Mouse (Mus musculus): ENCODE data around the gene Hist2h2aa1. TPM values are rescaled to one million over a fixed set of nuclear protein-coding genes. Genes with fewer than 3 reads are reported as not detected.
A peak's percentile ranks its signal among the peaks of the same experiment; 100 is the strongest.
"Not testable (repeated sequence)": the region's sequence is repeated elsewhere in the genome, so short reads cannot be mapped to it uniquely, and the experiment has no call there.

The Hist2h2aa1 gene
- polyA plus RNA-seq, 1 experiment from 2014 or later, result 22.0 TPM

- Histone ChIP-seq H3K4me2 (ENCODE audit: low read depth, low read length) (peak overlapping the region; percentile 62), H3K9ac (ENCODE audit: low read depth, low read length) (peak overlapping the region; percentile 70; the same call in 1 of the 2 replicates), H3K27ac (replicated peaks; ENCODE audit: low read depth, low read length) (peak overlapping the region; percentile 81), H3K4me1 (ENCODE audit: control insufficient read depth, insufficient read depth, low read length) (peaks cover 17% of the 10 kb centered on the region), H3K9me3 (ENCODE audit: control insufficient read depth, low read length) (no peaks in the 10 kb centered on the region), H3K27me3 (replicated peaks; ENCODE audit: control insufficient read depth, insufficient read depth, low read length) (no peaks in the 10 kb centered on the region), H3K36me3 (ENCODE audit: control insufficient read depth, insufficient read depth, low read length) (no peaks in the 10 kb centered on the region), H3K4me3 (ENCODE audit: low read depth, low read length) (peak overlapping the region; percentile 47)
- ATAC-seq (ENCODE audit: low read depth), result no peak
- no peak for DNase-seq (ENCODE audit: low spot score)
- WGBS, result 79% methylated on average over 4 of the region's 4 CpGs
These were observed 8.4 kb upstream of the Hist2h2aa1 start for GRCm38 (mm10) chr3:96236834-96237334.

DNA sequence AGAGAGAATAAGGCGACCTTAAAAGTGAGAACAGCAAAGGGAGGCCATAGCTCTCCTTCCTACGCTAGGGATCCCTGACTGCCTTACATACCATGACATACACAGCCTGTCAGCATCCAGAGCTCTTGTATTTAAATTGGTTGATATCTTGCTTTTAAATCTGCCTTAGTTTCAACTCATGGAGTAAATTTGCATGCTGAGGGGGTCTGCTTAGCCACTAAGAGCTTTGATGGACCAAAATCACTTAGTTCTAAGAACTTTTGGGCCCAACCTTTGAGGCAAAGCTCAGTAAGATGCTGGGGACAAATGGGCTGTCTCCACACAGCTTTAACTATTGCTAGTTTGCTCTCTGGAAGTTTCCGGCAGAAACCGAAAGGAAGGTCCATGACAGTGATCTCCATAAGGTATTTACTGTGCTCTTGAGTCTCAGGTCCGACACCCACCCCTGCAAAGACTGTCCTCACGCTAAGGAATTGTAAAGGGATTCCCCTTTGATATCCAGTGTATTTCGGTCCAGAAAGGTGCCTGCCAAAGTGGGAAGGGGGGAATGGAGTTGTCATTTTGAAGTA lies 7.9 kb upstream of the Hist2h2aa1 start:
- 22% methylated on average over 7 of the region's 7 CpGs for WGBS
- H3K4me1 ChIP-seq (ENCODE audit: control insufficient read depth, insufficient read depth, low read length), result peaks cover 17% of the 10 kb centered on the region
- ATAC-seq (ENCODE audit: low read depth) (no peak), DNase-seq (ENCODE audit: low spot score) (no peak)
- peak overlapping the region; percentile 62 for H3K4me2 ChIP-seq (ENCODE audit: low read depth, low read length)
- H3K36me3 ChIP-seq (ENCODE audit: control insufficient read depth, insufficient read depth, low read length), result no peaks in the 10 kb centered on the region
- H3K4me3 ChIP-seq (ENCODE audit: low read depth, low read length), result peak overlapping the region; percentile 47
- peak overlapping the region; percentile 70 for H3K9ac ChIP-seq (ENCODE audit: low read depth, low read length)
- no peaks in the 10 kb centered on the region for H3K27me3 ChIP-seq (replicated peaks; ENCODE audit: control insufficient read depth, insufficient read depth, low read length)
- peak overlapping the region; percentile 81 for H3K27ac ChIP-seq (replicated peaks; ENCODE audit: low read depth, low read length)
- H3K9me3 ChIP-seq (ENCODE audit: control insufficient read depth, low read length), result no peaks in the 10 kb centered on the region

- under 1% methylated on average over 12 of the region's 12 CpGs for WGBS
- Histone ChIP-seq H3K27me3 (replicated peaks; ENCODE audit: control insufficient read depth, insufficient read depth, low read length) (no peaks in the 10 kb centered on the region), H3K9ac (ENCODE audit: low read depth, low read length) (peak overlapping the region; percentile 70), H3K36me3 (ENCODE audit: control insufficient read depth, insufficient read depth, low read length) (no peaks in the 10 kb centered on the region), H3K4me3 (ENCODE audit: low read depth, low read length) (peak overlapping the region; percentile 47), H3K27ac (replicated peaks; ENCODE audit: low read depth, low read length) (peak overlapping the region; percentile 81), H3K9me3 (ENCODE audit: control insufficient read depth, low read length) (no peaks in the 10 kb centered on the region), H3K4me1 (ENCODE audit: control insufficient read depth, insufficient read depth, low read length) (peaks cover 17% of the 10 kb centered on the region), H3K4me2 (ENCODE audit: low read depth, low read length) (peak overlapping the region; percentile 62)
- ATAC-seq (ENCODE audit: low read depth) (no peak), DNase-seq (ENCODE audit: low spot score) (peak; percentile 45)
These were observed 7.3 kb upstream of the Hist2h2aa1 start for GRCm38 (mm10) chr3:96237904-96238511.

- DNase-seq (ENCODE audit: low spot score); H3K27me3 ChIP-seq (replicated peaks; ENCODE audit: control insufficient read depth, insufficient read depth, low read length); H3K9me3 ChIP-seq (ENCODE audit: control insufficient read depth, low read length); H3K36me3 ChIP-seq (ENCODE audit: control insufficient read depth, insufficient read depth, low read length): not testable (repeated sequence)
- H3K4me1 ChIP-seq (ENCODE audit: control insufficient read depth, insufficient read depth, low read length), result peaks cover 23% of the 10 kb centered on the region
- peak within 1 kb of the TSS; percentile 62 for H3K4me2 ChIP-seq (ENCODE audit: low read depth, low read length)
- ATAC-seq (ENCODE audit: low read depth), result peak; percentile 91
- peak within 1 kb of the TSS; percentile 81 for H3K27ac ChIP-seq (replicated peaks; ENCODE audit: low read depth, low read length)
- H3K9ac ChIP-seq (ENCODE audit: low read depth, low read length), result peak within 1 kb of the TSS; percentile 70
- 0% methylated on average over 3 of the region's 68 CpGs for WGBS
- H3K4me3 ChIP-seq (ENCODE audit: low read depth, low read length), result peak within 1 kb of the TSS; percentile 47
These were observed 6.1 kb upstream of the Hist2h2aa1 start, which contains the start of gene Hist2h3c2 for GRCm38 (mm10) chr3:96238954-96239793. Gene Hist2h3c2 (minus strand): TSS chr3:96239127.

- DNase-seq (ENCODE audit: low spot score) (peak; percentile 80), ATAC-seq (ENCODE audit: low read depth) (peak; percentile 82)
- Histone ChIP-seq H3K4me1 (ENCODE audit: control insufficient read depth, insufficient read depth, low read length) (peaks cover 29% of the 10 kb centered on the region), H3K27ac (replicated peaks; ENCODE audit: low read depth, low read length) (peak within 1 kb of the TSS; percentile 95), H3K4me2 (ENCODE audit: low read depth, low read length) (peak within 1 kb of the TSS; percentile 52), H3K9ac (ENCODE audit: low read depth, low read length) (peak within 1 kb of the TSS; percentile 62), H3K4me3 (ENCODE audit: low read depth, low read length) (peak within 1 kb of the TSS; percentile 31)
- not testable (repeated sequence) for H3K27me3 ChIP-seq (replicated peaks; ENCODE audit: control insufficient read depth, insufficient read depth, low read length); H3K36me3 ChIP-seq (ENCODE audit: control insufficient read depth, insufficient read depth, low read length); H3K9me3 ChIP-seq (ENCODE audit: control insufficient read depth, low read length)
- WGBS, result 20% methylated on average over 6 of the region's 85 CpGs
These were observed 5.1 kb upstream of the Hist2h2aa1 start, which contains the start of gene Hist2h2aa2 for GRCm38 (mm10) chr3:96239949-96240798. Gene Hist2h2aa2 (minus strand): TSS chr3:96240276.

DNA sequence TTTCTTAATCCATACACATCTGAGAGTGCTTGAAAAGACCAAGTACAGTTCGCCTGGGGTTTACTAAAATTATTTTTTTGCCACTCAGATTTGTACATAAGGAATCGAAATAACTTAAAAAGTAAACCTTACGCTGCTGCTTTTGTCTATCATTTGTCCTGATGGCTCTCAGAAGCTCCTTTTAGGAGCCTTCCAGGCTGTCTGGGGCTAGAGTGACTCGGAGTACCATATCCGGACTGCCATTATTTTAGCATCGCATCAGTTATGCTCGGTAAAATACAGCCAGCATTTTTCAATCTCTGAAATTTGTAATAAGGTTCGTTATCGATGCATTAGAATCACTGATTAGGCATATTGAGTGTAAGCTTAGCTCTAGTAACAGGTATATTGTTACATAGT lies 4.5 kb upstream of the Hist2h2aa1 start:
- H3K4me1 ChIP-seq (ENCODE audit: control insufficient read depth, insufficient read depth, low read length), result peaks cover 29% of the 10 kb centered on the region
- peak overlapping the region; percentile 62 for H3K9ac ChIP-seq (ENCODE audit: low read depth, low read length)
- no peaks in the 10 kb centered on the region for H3K36me3 ChIP-seq (ENCODE audit: control insufficient read depth, insufficient read depth, low read length)
- no peaks in the 10 kb centered on the region for H3K9me3 ChIP-seq (ENCODE audit: control insufficient read depth, low read length)
- WGBS, result 78% methylated on average over 9 of the region's 9 CpGs
- peak overlapping the region; percentile 52 for H3K4me2 ChIP-seq (ENCODE audit: low read depth, low read length)
- H3K4me3 ChIP-seq (ENCODE audit: low read depth, low read length), result peak overlapping the region; percentile 29
- no peaks in the 10 kb centered on the region for H3K27me3 ChIP-seq (replicated peaks; ENCODE audit: control insufficient read depth, insufficient read depth, low read length)
- ATAC-seq (ENCODE audit: low read depth) (no peak), DNase-seq (ENCODE audit: low spot score) (no peak)
- H3K27ac ChIP-seq (replicated peaks; ENCODE audit: low read depth, low read length), result peak overlapping the region; percentile 95

GRCm38 (mm10) chr3:96243921-96244572 lies 1.2 kb upstream of the Hist2h2aa1 start:
- H3K4me3 ChIP-seq (ENCODE audit: low read depth, low read length), result peak overlapping the region; percentile 54; the same call in 1 of the 2 replicates
- H3K4me2 ChIP-seq (ENCODE audit: low read depth, low read length), result peak overlapping the region; percentile 74
- H3K27ac ChIP-seq (replicated peaks; ENCODE audit: low read depth, low read length), result peak overlapping the region; percentile 98
- peaks cover 21% of the 10 kb centered on the region for H3K4me1 ChIP-seq (ENCODE audit: control insufficient read depth, insufficient read depth, low read length)
- H3K36me3 ChIP-seq (ENCODE audit: control insufficient read depth, insufficient read depth, low read length), result no peaks in the 10 kb centered on the region
- DNase-seq (ENCODE audit: low spot score) (no peak), ATAC-seq (ENCODE audit: low read depth) (no peak)
- H3K9me3 ChIP-seq (ENCODE audit: control insufficient read depth, low read length), result no peaks in the 10 kb centered on the region
- no peaks in the 10 kb centered on the region for H3K27me3 ChIP-seq (replicated peaks; ENCODE audit: control insufficient read depth, insufficient read depth, low read length)
- peak overlapping the region; percentile 82 for H3K9ac ChIP-seq (ENCODE audit: low read depth, low read length)
- 78% methylated on average over 7 of the region's 7 CpGs for WGBS
